Comparison of ENCODE assay signal across 17 mouse cellular contexts in genomic region chr10:19141481-19141880, GRCm38 (mm10).
"Had no signal": no experiment of that assay in that cellular context is flagged by ENCODE, and none has a peak within 500 bp of the region (broad histone marks: within the 10 kb centered on the region; RNA-seq: fewer than 3 reads in every experiment).

No protein-coding gene starts in this region.

- DNase-seq: cerebellum, adult 8-10 months; cerebellum, adult 9-10 months; cerebellum, adult 9-11 months; cerebellum, postnatal 10 days; cerebellum, postnatal 14 days; cerebellum, postnatal 25 days; cerebellum, postnatal 36 days; embryo, embryonic 11 days; forebrain, postnatal 0 days; gastrocnemius, adult 2 months; gastrocnemius, postnatal 10 days; gastrocnemius, postnatal 14 days; gastrocnemius, postnatal 25 days; gastrocnemius, postnatal 36 days; heart, adult 11 months; heart, adult 18-20 months; heart, adult 2 months had no signal
